Mouse (Mus musculus): ENCODE results near the gene Ushbp1. TPM values are rescaled to one million over a fixed set of nuclear protein-coding genes. Genes with fewer than 3 reads are reported as not detected.
A peak's percentile ranks its signal among the peaks of the same experiment; 100 is the strongest.

Ushbp1 gene
- total and polyA plus RNA-seq, 3 experiments: 0.04 to 0.07 TPM; not detected in 1

GRCm38 (mm10) chr8:71371236-71371848 lies 24.3 kb downstream of the Ushbp1 start, which contains the start of gene Ocel1:
Gene Ocel1 (plus strand): TSS chr8:71371298.
- Histone ChIP-seq H3K4me3 (ENCODE audit: control insufficient read depth in 1 of 2, insufficient read depth in 1 of 2, low read depth in 2 of 2, low read length in 2 of 2) (peak within 1 kb of the TSS; percentile 36 to 65), H3K79me2 (ENCODE audit: control insufficient read depth, insufficient read depth, low read length, poor library complexity) (peaks cover 6% of the 10 kb centered on the region; the same call in 1 of the 2 replicates), H3K9me3 (replicated peaks; ENCODE audit: insufficient read depth, low read length) (no peaks in the 10 kb centered on the region), H3K36me3 (ENCODE audit: control insufficient read depth in 1 of 2, insufficient read depth in 2 of 2, low read length in 2 of 2) (peaks cover 0 to 9% of the 10 kb centered on the region in 2 experiments; a peak in 1 of 4 replicates), H3K9ac (ENCODE audit: control insufficient read depth, low read depth, low read length, poor library complexity, severe bottlenecking) (peak within 1 kb of the TSS; percentile 78), H3K27ac (ENCODE audit: control insufficient read depth, low read depth, low read length) (peak within 1 kb of the TSS; percentile 92), H3K27me3 (ENCODE audit: control insufficient read depth in 1 of 2, insufficient read depth in 2 of 2, low read length in 2 of 2) (no peaks in the 10 kb centered on the region), H3K4me1 (ENCODE audit: control insufficient read depth in 1 of 2, insufficient read depth in 2 of 2, low read length in 2 of 2) (peaks cover 0 to 11% of the 10 kb centered on the region in 2 experiments; a peak in 2 of 4 replicates)
- DNase-seq (ENCODE audit: low read depth, low spot score): peak; percentile 98
- TF ChIP-seq TBP (IDR thresholded peaks at IDR 0.05; ENCODE audit: low read depth, low read length) (0 out of 2 replicates have a peak, but pooled peaks have one; percentile 23), ZKSCAN1 (IDR thresholded peaks at IDR 0.05; ENCODE audit: low read depth, low read length) (no peak), MAZ (IDR thresholded peaks at IDR 0.05; ENCODE audit: low read depth, low read length) (peak; percentile 63; the same call in 1 of the 2 replicates), RCOR1 (IDR thresholded peaks at IDR 0.05; ENCODE audit: low read depth, low read length) (no peak), MAX (IDR thresholded peaks at IDR 0.05; ENCODE audit: low read length) (peak; percentile 57; the same call in 1 of the 2 replicates), POLR2AphosphoS5 (IDR thresholded peaks at IDR 0.05; ENCODE audit: borderline replicate concordance, low read depth, low read length) (no peak), ZC3H11A (IDR thresholded peaks at IDR 0.05; ENCODE audit: low read depth, low read length) (no peak), POLR2AphosphoS2 (IDR thresholded peaks at IDR 0.05; ENCODE audit: low read length) (no peak), SIN3A (IDR thresholded peaks at IDR 0.05; ENCODE audit: low read length) (peak; percentile 65), GATA1 (IDR thresholded peaks at IDR 0.05; ENCODE audit: low read depth, low read length) (no peak), ZNF384 (IDR thresholded peaks at IDR 0.05; ENCODE audit: low read depth, low read length) (no peak), JUND (IDR thresholded peaks at IDR 0.05; ENCODE audit: low read depth, low read length) (no peak), CHD1 (IDR thresholded peaks at IDR 0.05; ENCODE audit: low read depth, low read length) (no peak), RAD21 (IDR thresholded peaks at IDR 0.05; ENCODE audit: low read depth, low read length) (no peak), ETS1 (IDR thresholded peaks at IDR 0.05; ENCODE audit: low read depth, low read length) (peak; percentile 50; the same call in 1 of the 2 replicates), HCFC1 (IDR thresholded peaks at IDR 0.05; ENCODE audit: low read depth, low read length) (peak; percentile 81), ZMIZ1 (IDR thresholded peaks at IDR 0.05; ENCODE audit: low read depth, low read length) (peak; percentile 72), E2F4 (IDR thresholded peaks at IDR 0.05; ENCODE audit: borderline replicate concordance, low read depth, low read length) (no peak), MYC (IDR thresholded peaks at IDR 0.05; ENCODE audit: low read depth, low read length) (no peak; the same call in 1 of the 2 replicates), CTCF (IDR thresholded peaks at IDR 0.05 in 2 of 3, conservative IDR thresholded peaks at IDR 0.05 in 1 of 3; ENCODE audit: control insufficient read depth in 1 of 3, insufficient read depth in 1 of 3, low read depth in 2 of 3, low read length in 3 of 3, poor library complexity in 1 of 3, severe bottlenecking in 1 of 3) (peak; percentile 69 to 99 (median 79)), BHLHE40 (IDR thresholded peaks at IDR 0.05; ENCODE audit: borderline replicate concordance, low read depth, low read length) (no peak), ELF1 (IDR thresholded peaks at IDR 0.05; ENCODE audit: low read depth, low read length) (peak; percentile 98), NELFE (IDR thresholded peaks at IDR 0.05; ENCODE audit: low read depth, low read length) (peak; percentile 84), USF1 (IDR thresholded peaks at IDR 0.05; ENCODE audit: low read depth, low read length) (peak; percentile 44), MAFK (IDR thresholded peaks at IDR 0.05; ENCODE audit: borderline replicate concordance, low read depth, low read length) (no peak), MXI1 (IDR thresholded peaks at IDR 0.05; ENCODE audit: low read depth, low read length) (peak; percentile 94), KAT2A (conservative IDR thresholded peaks at IDR 0.05; ENCODE audit: low read depth, low read length) (no peak; the same call in 1 of the 2 replicates), EP300 (IDR thresholded peaks at IDR 0.05; ENCODE audit: low read depth in 1 of 2, low read length in 2 of 2) (no peak), TCF12 (IDR thresholded peaks at IDR 0.05; ENCODE audit: low read depth, low read length) (peak; percentile 66), NRF1 (IDR thresholded peaks at IDR 0.05; ENCODE audit: insufficient read depth, low read depth, low read length, poor library complexity, severe bottlenecking) (peak; percentile 62), MEF2A (IDR thresholded peaks at IDR 0.05; ENCODE audit: extremely low read depth, insufficient replicate concordance, low read depth, low read length, poor library complexity, severe bottlenecking) (no peak), MYB (IDR thresholded peaks at IDR 0.05; ENCODE audit: low read depth, low read length) (no peak), GABPA (IDR thresholded peaks at IDR 0.05; ENCODE audit: low read depth, low read length) (no peak), POLR2A (IDR thresholded peaks at IDR 0.05; ENCODE audit: control insufficient read depth in 1 of 2, insufficient read depth in 1 of 2, low read depth in 1 of 2, low read length in 2 of 2, poor library complexity in 1 of 2) (peak; percentile 76 to 83), CHD2 (IDR thresholded peaks at IDR 0.05; ENCODE audit: low read length) (no peak), TAL1 (IDR thresholded peaks at IDR 0.05; ENCODE audit: low read length) (no peak)

Measured in MEL (cell line).